Mouse (Mus musculus): ENCODE measurements at regions not wholly inside any gene's neighbourhood (a gene's known extent, or its start where the extent isn't known, plus 50 kb on each side); places are given as distances from the start of the nearest gene placed in this dataset.

- no peaks in the 10 kb centered on the region for H3K36me3 ChIP-seq (ENCODE audit: control insufficient read depth, insufficient read depth, low read length, poor library complexity, severe bottlenecking)
- TF ChIP-seq ZNF384 (IDR thresholded peaks at IDR 0.05; ENCODE audit: low read depth, low read length) (no peak), CHD2 (IDR thresholded peaks at IDR 0.05; ENCODE audit: low read depth, low read length) (no peak), ZC3H11A (IDR thresholded peaks at IDR 0.05; ENCODE audit: borderline replicate concordance, low read depth, low read length) (no peak), MAFK (IDR thresholded peaks at IDR 0.05; ENCODE audit: insufficient read depth, low read depth, low read length) (no peak), HCFC1 (IDR thresholded peaks at IDR 0.05; ENCODE audit: borderline replicate concordance, insufficient read depth, low read length) (no peak)
- no peaks in the 10 kb centered on the region for H3K4me1 ChIP-seq (ENCODE audit: control insufficient read depth in 2 of 2, insufficient read depth in 2 of 2, low read length in 2 of 2, poor library complexity in 1 of 2)
- no peak overlapping the region for H3K27ac ChIP-seq (ENCODE audit: insufficient read depth, low read depth, low read length, poor library complexity, severe bottlenecking)
- DNase-seq (ENCODE audit: low read depth, low spot score): no peak
- H3K9me3 ChIP-seq (ENCODE audit: control insufficient read depth, insufficient read depth, low read depth, low read length): no peaks in the 10 kb centered on the region
- H3K9ac ChIP-seq (ENCODE audit: insufficient read depth, low read depth, low read length, poor library complexity, severe bottlenecking): no peak overlapping the region
- in situ Hi-C loops (cut with MboI; ENCODE audit: low sequenced_read_pairs in 2 of 2, unreplicated experiment in 2 of 2): no loop called here
- H3K4me3 ChIP-seq (ENCODE audit: insufficient read depth in 1 of 2, low read depth in 1 of 2, low read length in 2 of 2, poor library complexity in 1 of 2, severe bottlenecking in 1 of 2): no peak overlapping the region
Observed at GRCm38 (mm10) chr15:74413217-74413616, 222.9 kb downstream of the Mroh4 start.

- Histone ChIP-seq H3K36me3 (ENCODE audit: control insufficient read depth, insufficient read depth, low read length, poor library complexity, severe bottlenecking) (no peaks in the 10 kb centered on the region), H3K4me1 (ENCODE audit: control insufficient read depth in 2 of 2, insufficient read depth in 2 of 2, low read length in 2 of 2, poor library complexity in 1 of 2) (no peaks in the 10 kb centered on the region), H3K27ac (ENCODE audit: insufficient read depth, low read depth, low read length, poor library complexity, severe bottlenecking) (no peak overlapping the region), H3K9me3 (ENCODE audit: control insufficient read depth, insufficient read depth, low read depth, low read length) (no peaks in the 10 kb centered on the region), H3K9ac (ENCODE audit: insufficient read depth, low read depth, low read length, poor library complexity, severe bottlenecking) (no peak overlapping the region), H3K4me3 (ENCODE audit: insufficient read depth in 1 of 2, low read depth in 1 of 2, low read length in 2 of 2, poor library complexity in 1 of 2, severe bottlenecking in 1 of 2) (no peak overlapping the region)
- no peak for DNase-seq (ENCODE audit: low read depth, low spot score)
- in situ Hi-C loops (cut with MboI; ENCODE audit: low sequenced_read_pairs in 2 of 2, unreplicated experiment in 2 of 2): no loop called here
- TF ChIP-seq MAFK (IDR thresholded peaks at IDR 0.05; ENCODE audit: insufficient read depth, low read depth, low read length) (no peak), HCFC1 (IDR thresholded peaks at IDR 0.05; ENCODE audit: borderline replicate concordance, insufficient read depth, low read length) (no peak), ZNF384 (IDR thresholded peaks at IDR 0.05; ENCODE audit: low read depth, low read length) (no peak), CHD2 (IDR thresholded peaks at IDR 0.05; ENCODE audit: low read depth, low read length) (no peak), ZC3H11A (IDR thresholded peaks at IDR 0.05; ENCODE audit: borderline replicate concordance, low read depth, low read length) (no peak)
Observed at GRCm38 (mm10) chr15:74412261-74412660, 223.9 kb downstream of the Mroh4 start.

- Histone ChIP-seq H3K4me1 (ENCODE audit: control insufficient read depth in 2 of 2, insufficient read depth in 2 of 2, low read length in 2 of 2, poor library complexity in 1 of 2) (no peaks in the 10 kb centered on the region), H3K27ac (ENCODE audit: insufficient read depth, low read depth, low read length, poor library complexity, severe bottlenecking) (no peak overlapping the region), H3K9me3 (ENCODE audit: control insufficient read depth, insufficient read depth, low read depth, low read length) (no peaks in the 10 kb centered on the region), H3K36me3 (ENCODE audit: control insufficient read depth, insufficient read depth, low read length, poor library complexity, severe bottlenecking) (no peaks in the 10 kb centered on the region), H3K9ac (ENCODE audit: insufficient read depth, low read depth, low read length, poor library complexity, severe bottlenecking) (no peak overlapping the region), H3K4me3 (ENCODE audit: insufficient read depth in 1 of 2, low read depth in 1 of 2, low read length in 2 of 2, poor library complexity in 1 of 2, severe bottlenecking in 1 of 2) (no peak overlapping the region)
- TF ChIP-seq ZNF384 (IDR thresholded peaks at IDR 0.05; ENCODE audit: low read depth, low read length): no peak
- TF ChIP-seq HCFC1 (IDR thresholded peaks at IDR 0.05; ENCODE audit: borderline replicate concordance, insufficient read depth, low read length): no peak
- peak; percentile 86; the same call in 1 of the 2 replicates for TF ChIP-seq ZC3H11A (IDR thresholded peaks at IDR 0.05; ENCODE audit: borderline replicate concordance, low read depth, low read length)
- TF ChIP-seq CHD2 (IDR thresholded peaks at IDR 0.05; ENCODE audit: low read depth, low read length): no peak
- TF ChIP-seq MAFK (IDR thresholded peaks at IDR 0.05; ENCODE audit: insufficient read depth, low read depth, low read length): no peak
- DNase-seq (ENCODE audit: low read depth, low spot score): peak; percentile 39
- in situ Hi-C loops (cut with MboI; ENCODE audit: low sequenced_read_pairs in 2 of 2, unreplicated experiment in 2 of 2): no loop called here
Observed at GRCm38 (mm10) chr15:74411097-74411496, 225.1 kb downstream of the Mroh4 start.

GRCm38 (mm10) chr15:74404866-74405265 lies 231.3 kb downstream of the Mroh4 start:
- no peak overlapping the region for H3K4me3 ChIP-seq (ENCODE audit: insufficient read depth in 1 of 2, low read depth in 1 of 2, low read length in 2 of 2, poor library complexity in 1 of 2, severe bottlenecking in 1 of 2)
- H3K9me3 ChIP-seq (ENCODE audit: control insufficient read depth, insufficient read depth, low read depth, low read length): no peaks in the 10 kb centered on the region
- DNase-seq (ENCODE audit: low read depth, low spot score): no peak
- in situ Hi-C loops (cut with MboI; ENCODE audit: low sequenced_read_pairs in 2 of 2, unreplicated experiment in 2 of 2): no loop called here
- H3K27ac ChIP-seq (ENCODE audit: insufficient read depth, low read depth, low read length, poor library complexity, severe bottlenecking): no peak overlapping the region
- no peak for TF ChIP-seq ZC3H11A (IDR thresholded peaks at IDR 0.05; ENCODE audit: borderline replicate concordance, low read depth, low read length)
- TF ChIP-seq ZNF384 (IDR thresholded peaks at IDR 0.05; ENCODE audit: low read depth, low read length): no peak
- TF ChIP-seq CHD2 (IDR thresholded peaks at IDR 0.05; ENCODE audit: low read depth, low read length): no peak
- TF ChIP-seq HCFC1 (IDR thresholded peaks at IDR 0.05; ENCODE audit: borderline replicate concordance, insufficient read depth, low read length): no peak
- no peak for TF ChIP-seq MAFK (IDR thresholded peaks at IDR 0.05; ENCODE audit: insufficient read depth, low read depth, low read length)
- H3K9ac ChIP-seq (ENCODE audit: insufficient read depth, low read depth, low read length, poor library complexity, severe bottlenecking): no peak overlapping the region
- H3K4me1 ChIP-seq (ENCODE audit: control insufficient read depth in 2 of 2, insufficient read depth in 2 of 2, low read length in 2 of 2, poor library complexity in 1 of 2): no peaks in the 10 kb centered on the region
- H3K36me3 ChIP-seq (ENCODE audit: control insufficient read depth, insufficient read depth, low read length, poor library complexity, severe bottlenecking): no peaks in the 10 kb centered on the region

GRCm38 (mm10) chr15:74401275-74401674 lies 234.9 kb downstream of the Mroh4 start:
- Histone ChIP-seq H3K9ac (ENCODE audit: insufficient read depth, low read depth, low read length, poor library complexity, severe bottlenecking) (no peak overlapping the region), H3K4me3 (ENCODE audit: insufficient read depth in 1 of 2, low read depth in 1 of 2, low read length in 2 of 2, poor library complexity in 1 of 2, severe bottlenecking in 1 of 2) (no peak overlapping the region), H3K4me1 (ENCODE audit: control insufficient read depth in 2 of 2, insufficient read depth in 2 of 2, low read length in 2 of 2, poor library complexity in 1 of 2) (no peaks in the 10 kb centered on the region), H3K27ac (ENCODE audit: insufficient read depth, low read depth, low read length, poor library complexity, severe bottlenecking) (no peak overlapping the region), H3K9me3 (ENCODE audit: control insufficient read depth, insufficient read depth, low read depth, low read length) (no peaks in the 10 kb centered on the region), H3K36me3 (ENCODE audit: control insufficient read depth, insufficient read depth, low read length, poor library complexity, severe bottlenecking) (no peaks in the 10 kb centered on the region)
- DNase-seq (ENCODE audit: low read depth, low spot score): no peak
- in situ Hi-C loops (cut with MboI; ENCODE audit: low sequenced_read_pairs in 2 of 2, unreplicated experiment in 2 of 2): no loop called here
- no peak for TF ChIP-seq ZNF384 (IDR thresholded peaks at IDR 0.05; ENCODE audit: low read depth, low read length)
- no peak for TF ChIP-seq ZC3H11A (IDR thresholded peaks at IDR 0.05; ENCODE audit: borderline replicate concordance, low read depth, low read length)
- no peak for TF ChIP-seq HCFC1 (IDR thresholded peaks at IDR 0.05; ENCODE audit: borderline replicate concordance, insufficient read depth, low read length)
- TF ChIP-seq MAFK (IDR thresholded peaks at IDR 0.05; ENCODE audit: insufficient read depth, low read depth, low read length): no peak
- TF ChIP-seq CHD2 (IDR thresholded peaks at IDR 0.05; ENCODE audit: low read depth, low read length): no peak

Measured in ES-E14 (cell line).